31 mouse cellular contexts compared by ENCODE assay signal in genomic region chr7:123246504-123247084, GRCm38 (mm10). TPM values are rescaled to one million over a fixed set of nuclear protein-coding genes. Genes with fewer than 3 reads are reported as not detected.
DNase-seq lines count a peak whose midpoint lies in the region; ATAC-seq and TF ChIP-seq lines count a peak whose summit lies in the region.
"Had no signal": no experiment of that assay in that cellular context is flagged by ENCODE, and none has a peak within 500 bp of the region (broad histone marks: within the 10 kb centered on the region; RNA-seq: fewer than 3 reads in every experiment).

No protein-coding gene starts in this region.

- no peak for TF ChIP-seq CTCF in intestine, postnatal 0 days (IDR thresholded peaks at IDR 0.05; ENCODE audit: low read depth)
- TF ChIP-seq CTCF in midbrain, postnatal 0 days (IDR thresholded peaks at IDR 0.05), result no peak

- no peak overlapping the region for H3K4me3 ChIP-seq in forebrain, embryonic 11.5 days (ENCODE audit: low read depth, low read length)
- H3K4me3 ChIP-seq in forebrain, embryonic 12.5 days (replicated peaks), result no peak overlapping the region
- H3K4me3 ChIP-seq in intestine, postnatal 0 days (ENCODE audit: low read depth, low read length), result no peak overlapping the region
- no peak overlapping the region for H3K4me3 ChIP-seq in liver, embryonic 16.5 days (ENCODE audit: low read depth, low read length)
- no peak overlapping the region for H3K4me3 ChIP-seq in midbrain, postnatal 0 days (ENCODE audit: low read depth, low read length)
- H3K4me3 ChIP-seq: embryonic facial prominence, embryonic 12.5 days; forebrain, embryonic 10.5 days; heart, embryonic 13.5 days; hindbrain, embryonic 10.5 days; limb, embryonic 12.5 days had no signal

- no peaks in the 10 kb centered on the region for H3K27me3 ChIP-seq in forebrain, embryonic 11.5 days (ENCODE audit: control insufficient read depth, insufficient read depth, low read length)
- H3K27me3 ChIP-seq in forebrain, embryonic 12.5 days, result no peaks in the 10 kb centered on the region
- no peaks in the 10 kb centered on the region for H3K27me3 ChIP-seq in intestine, postnatal 0 days (replicated peaks; ENCODE audit: control insufficient read depth, insufficient read depth, low read length)
- H3K27me3 ChIP-seq in liver, embryonic 16.5 days (ENCODE audit: control insufficient read depth, insufficient read depth, low read depth, low read length), result no peaks in the 10 kb centered on the region
- no peaks in the 10 kb centered on the region for H3K27me3 ChIP-seq in midbrain, postnatal 0 days (ENCODE audit: insufficient read depth, low read length)
- H3K27me3 ChIP-seq: CH12.LX; embryonic facial prominence, embryonic 12.5 days; heart, embryonic 13.5 days; limb, embryonic 12.5 days had no signal

- H3K27ac ChIP-seq in forebrain, embryonic 11.5 days (ENCODE audit: low read depth, low read length), result no peak overlapping the region
- no peak overlapping the region for H3K27ac ChIP-seq in forebrain, embryonic 12.5 days
- peak overlapping the region; percentile 57; the same call in 1 of the 2 replicates for H3K27ac ChIP-seq in intestine, postnatal 0 days (ENCODE audit: low read depth, low read length)
- no peak overlapping the region for H3K27ac ChIP-seq in liver, embryonic 16.5 days (ENCODE audit: low read length)
- no peak overlapping the region for H3K27ac ChIP-seq in midbrain, postnatal 0 days (ENCODE audit: low read depth, low read length)
- H3K27ac ChIP-seq: embryonic facial prominence, embryonic 12.5 days; forebrain, embryonic 10.5 days; heart, embryonic 13.5 days; hindbrain, embryonic 10.5 days; limb, embryonic 12.5 days had no signal

- H3K9me3 ChIP-seq in forebrain, embryonic 11.5 days (ENCODE audit: control insufficient read depth, low read length), result no peaks in the 10 kb centered on the region
- H3K9me3 ChIP-seq in forebrain, embryonic 12.5 days, result no peaks in the 10 kb centered on the region
- no peaks in the 10 kb centered on the region for H3K9me3 ChIP-seq in intestine, postnatal 0 days (ENCODE audit: control insufficient read depth)
- no peaks in the 10 kb centered on the region for H3K9me3 ChIP-seq in liver, embryonic 16.5 days (replicated peaks; ENCODE audit: control insufficient read depth, low read length)
- no peaks in the 10 kb centered on the region for H3K9me3 ChIP-seq in midbrain, postnatal 0 days (ENCODE audit: low read length)
- H3K9me3 ChIP-seq: embryonic facial prominence, embryonic 12.5 days; forebrain, embryonic 10.5 days; heart, embryonic 13.5 days; hindbrain, embryonic 10.5 days; limb, embryonic 12.5 days had no signal

- no peaks in the 10 kb centered on the region for H3K36me3 ChIP-seq in forebrain, embryonic 11.5 days (ENCODE audit: control insufficient read depth, insufficient read depth, low read length)
- no peaks in the 10 kb centered on the region for H3K36me3 ChIP-seq in forebrain, embryonic 12.5 days (replicated peaks)
- no peaks in the 10 kb centered on the region for H3K36me3 ChIP-seq in intestine, postnatal 0 days (ENCODE audit: control insufficient read depth, insufficient read depth)
- no peaks in the 10 kb centered on the region for H3K36me3 ChIP-seq in liver, embryonic 16.5 days (ENCODE audit: control insufficient read depth, insufficient read depth)
- H3K36me3 ChIP-seq in midbrain, postnatal 0 days (ENCODE audit: insufficient read depth, low read length), result no peaks in the 10 kb centered on the region
- H3K36me3 ChIP-seq: embryonic facial prominence, embryonic 12.5 days; forebrain, embryonic 10.5 days; heart, embryonic 13.5 days; hindbrain, embryonic 10.5 days; limb, embryonic 12.5 days had no signal

- no peak overlapping the region for H3K4me2 ChIP-seq in forebrain, embryonic 11.5 days (ENCODE audit: low read depth, low read length, severe bottlenecking)
- H3K4me2 ChIP-seq in forebrain, embryonic 12.5 days, result no peak overlapping the region
- no peak overlapping the region for H3K4me2 ChIP-seq in intestine, postnatal 0 days (replicated peaks; ENCODE audit: low read depth)
- no peak overlapping the region for H3K4me2 ChIP-seq in liver, embryonic 16.5 days (ENCODE audit: low read depth, low read length)
- H3K4me2 ChIP-seq in midbrain, postnatal 0 days (ENCODE audit: low read depth, low read length, poor library complexity, severe bottlenecking), result no peak overlapping the region
- H3K4me2 ChIP-seq: embryonic facial prominence, embryonic 12.5 days; heart, embryonic 13.5 days; limb, embryonic 12.5 days; midbrain, embryonic 11.5 days had no signal

- no peaks in the 10 kb centered on the region for H3K4me1 ChIP-seq in forebrain, embryonic 11.5 days (replicated peaks; ENCODE audit: control insufficient read depth, insufficient read depth, low read length)
- H3K4me1 ChIP-seq in forebrain, embryonic 12.5 days, result no peaks in the 10 kb centered on the region
- peaks cover 4% of the 10 kb centered on the region; the same call in 1 of the 2 replicates for H3K4me1 ChIP-seq in intestine, postnatal 0 days (replicated peaks; ENCODE audit: control insufficient read depth, insufficient read depth, low read length)
- no peaks in the 10 kb centered on the region; the same call in 1 of the 2 replicates for H3K4me1 ChIP-seq in liver, embryonic 16.5 days (ENCODE audit: control insufficient read depth, low read depth, low read length)
- H3K4me1 ChIP-seq in midbrain, postnatal 0 days (ENCODE audit: insufficient read depth, low read length), result no peaks in the 10 kb centered on the region
- H3K4me1 ChIP-seq: embryonic facial prominence, embryonic 12.5 days; forebrain, embryonic 10.5 days; hindbrain, embryonic 10.5 days; limb, embryonic 12.5 days had no signal

- DNase-seq in forebrain, embryonic 11.5 days (ENCODE audit: low spot score), result peak; percentile 23
- no peak for DNase-seq in T-cell, adult 2 months (ENCODE audit: low spot score)
- no peak for DNase-seq in midbrain, postnatal 0 days (ENCODE audit: low spot score)
- no peak for DNase-seq in left cerebral cortex, adult 8-10 months (ENCODE audit: low spot score in 2 of 2)
- DNase-seq: adrenal gland, postnatal 25 days; cerebellum, adult 9-10 months; cerebellum, postnatal 36 days; embryo, embryonic 11 days; forebrain, postnatal 0 days; gastrocnemius, postnatal 10 days; heart, postnatal 14 days; kidney, postnatal 14 days; lung, adult 18-20 months; lung, postnatal 4 days; right cerebral cortex, postnatal 25 days; spleen, adult 18-20 months; thymus, postnatal 14 days had no signal

- H3K9ac ChIP-seq in forebrain, embryonic 11.5 days (ENCODE audit: low read length), result no peak overlapping the region
- no peak overlapping the region for H3K9ac ChIP-seq in forebrain, embryonic 12.5 days
- no peak overlapping the region for H3K9ac ChIP-seq in intestine, postnatal 0 days (ENCODE audit: low read depth, low read length)
- H3K9ac ChIP-seq in liver, embryonic 16.5 days (ENCODE audit: low read depth, low read length), result no peak overlapping the region
- H3K9ac ChIP-seq in midbrain, postnatal 0 days (replicated peaks; ENCODE audit: low read length, poor library complexity, severe bottlenecking), result no peak overlapping the region
- H3K9ac ChIP-seq: embryonic facial prominence, embryonic 12.5 days; forebrain, postnatal 0 days; heart, embryonic 13.5 days; limb, embryonic 12.5 days had no signal

- WGBS in forebrain, embryonic 11.5 days, result 80% methylated on average over 4 of the region's 4 CpGs
- WGBS in forebrain, embryonic 12.5 days, result 76% methylated on average over 4 of the region's 4 CpGs
- 18% methylated on average over 4 of the region's 4 CpGs for WGBS in intestine, postnatal 0 days
- WGBS in liver, embryonic 16.5 days (ENCODE audit: insufficient replicate concordance), result 21% methylated on average over 4 of the region's 4 CpGs
- 69% methylated on average over 4 of the region's 4 CpGs for WGBS in midbrain, postnatal 0 days

- ATAC-seq in forebrain, embryonic 11.5 days (replicated peaks; ENCODE audit: low FRiP score), result no peak
- no peak for ATAC-seq in forebrain, embryonic 12.5 days (ENCODE audit: low FRiP score)
- peak; percentile 66 for ATAC-seq in intestine, postnatal 0 days
- peak; percentile 59; the same call in 1 of the 2 replicates for ATAC-seq in liver, embryonic 16.5 days (ENCODE audit: low read depth)
- peak; percentile 65 for ATAC-seq in megakaryocyte-erythroid progenitor cell, adult 5-6 weeks (replicated peaks; ENCODE audit: low FRiP score, low TSS enrichment, poor library complexity, severe bottlenecking)
- no peak for ATAC-seq in midbrain, postnatal 0 days (ENCODE audit: low FRiP score)
- ATAC-seq: forebrain, postnatal 0 days; hindbrain, embryonic 16.5 days; lung, postnatal 0 days had no signal

RNA-seq across cellular contexts. Expression of gene Slc5a11, which starts 32.0 kb away (rescaled TPM):
- not detected in 2 replicates for polyA plus RNA-seq in forebrain, embryonic 11.5 days (2014; fragmentation: Nextera tagmentation; extraction: Ambion mirVana)
- 0.11 and 0.13 TPM in 2 replicates for polyA plus RNA-seq in forebrain, embryonic 12.5 days (2016; fragmentation: Nextera tagmentation; extraction: Ambion mirVana)
- polyA plus RNA-seq in intestine, postnatal 0 days (2015; fragmentation: Nextera tagmentation; extraction: Ambion mirVana), result 25.1 and 29.0 TPM in 2 replicates
- polyA plus RNA-seq in liver, embryonic 16.5 days (2015; fragmentation: Nextera tagmentation; extraction: Ambion mirVana), result 0.21 and 0.58 TPM in 2 replicates
- total RNA-seq in megakaryocyte-erythroid progenitor cell, adult 5-6 weeks (2014; fragmentation: Nextera tagmentation), result not detected in 2 replicates
- total RNA-seq in megakaryocyte-erythroid progenitor cell, adult 5-6 weeks (2017), result not detected in 2 replicates
- total RNA-seq in midbrain, postnatal 0 days (2014; rRNA removed), result 0.66 and 0.82 TPM in 2 replicates
- 0.20 and 0.47 TPM in 2 replicates for polyA plus RNA-seq in midbrain, postnatal 0 days (2015; fragmentation: Nextera tagmentation; extraction: Ambion mirVana)
- total RNA-seq in left cerebral cortex, adult 8-10 months (2022), result 1 to 10 TPM in 1 of 4 experiments, under 1 TPM in 3; 0.46 to 1.1 (median 0.63) TPM
- total RNA-seq: adrenal gland, postnatal 25 days; gastrocnemius, postnatal 10 days; heart, adult 8-10 months; heart, postnatal 14 days had no signal
- polyA plus RNA-seq: forebrain, embryonic 10.5 days; lung, postnatal 0 days had no signal

Comparison
In these comparisons a context has a peak if more than half of its experiments do, and no peak if none do; other contexts are left out.
1. ATAC-seq: peak in intestine, postnatal 0 days (single experiment), liver, embryonic 16.5 days (single experiment) and megakaryocyte-erythroid progenitor cell, adult 5-6 weeks (single experiment); none in forebrain, embryonic 11.5 days (single experiment), forebrain, embryonic 12.5 days (single experiment) and midbrain, postnatal 0 days (single experiment).
2. RNA of gene Slc5a11, which starts 32.0 kb away (polyA plus RNA-seq): 25.1 to 29.0 TPM in intestine, postnatal 0 days; 0.21 to 0.58 TPM in liver, embryonic 16.5 days, 0.20 to 0.47 TPM in midbrain, postnatal 0 days, 0.11 to 0.13 TPM in forebrain, embryonic 12.5 days and not detected in forebrain, embryonic 11.5 days; every median in the first group is over 10 times any median in the second.